Mouse (Mus musculus): Measurements from ENCODE around the gene Vmn2r32.
"Not testable (repeated sequence)": the region's sequence is repeated elsewhere in the genome, so short reads cannot be mapped to it uniquely, and the experiment has no call there.

Vmn2r32 gene

GRCm38 (mm10) chr7:7479918-7480317 lies at the start of gene Vmn2r32:
Gene Vmn2r32 (minus strand): TSS chr7:7480018.
- not testable (repeated sequence) for DNase-seq (ENCODE audit: low read depth, low spot score)
